Mouse (Mus musculus) gastrocnemius, adult 18-20 months (tissue): ENCODE data around the gene Stam. TPM values are rescaled to one million over a fixed set of nuclear protein-coding genes. Genes with fewer than 3 reads are reported as not detected.
"Not testable (repeated sequence)": the region's sequence is repeated elsewhere in the genome, so short reads cannot be mapped to it uniquely, and the experiment has no call there.

Experiments
- DNase-seq: peaks from one replicate; pipeline ENCODE4 v3.0.0; 2021; ENCODE audit warnings: low spot score
- total RNA-seq, 2 experiments: library from RNA; stranded (reverse); gene quantifications; 2 replicates each; pipeline ENCODE4 v1.2.3; 2021

Stam gene
- total RNA-seq, 2 experiments from 2014 or later: 18.5 to 20.4 TPM

DNA sequence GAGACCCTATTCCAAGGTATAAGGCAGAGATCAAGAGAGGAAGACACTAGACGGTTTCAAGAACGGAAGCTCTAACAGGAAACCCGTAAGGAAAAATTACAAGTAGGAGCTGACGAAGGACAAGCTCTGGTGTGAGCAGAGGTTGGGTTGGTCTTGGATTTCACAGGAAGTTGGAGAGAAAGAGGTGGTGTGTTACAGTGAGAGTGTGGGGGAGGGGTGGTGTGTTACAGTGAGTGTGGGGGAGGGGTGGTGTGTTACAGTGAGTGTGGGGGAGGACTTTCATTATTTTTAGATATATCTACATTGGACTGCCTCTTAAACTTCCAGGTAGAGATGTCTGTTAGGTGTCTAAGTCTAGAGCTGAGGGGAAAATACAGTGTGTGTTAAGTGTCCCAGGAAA, 116.8 kb downstream of the Stam start:
- no peak for DNase-seq

DNA sequence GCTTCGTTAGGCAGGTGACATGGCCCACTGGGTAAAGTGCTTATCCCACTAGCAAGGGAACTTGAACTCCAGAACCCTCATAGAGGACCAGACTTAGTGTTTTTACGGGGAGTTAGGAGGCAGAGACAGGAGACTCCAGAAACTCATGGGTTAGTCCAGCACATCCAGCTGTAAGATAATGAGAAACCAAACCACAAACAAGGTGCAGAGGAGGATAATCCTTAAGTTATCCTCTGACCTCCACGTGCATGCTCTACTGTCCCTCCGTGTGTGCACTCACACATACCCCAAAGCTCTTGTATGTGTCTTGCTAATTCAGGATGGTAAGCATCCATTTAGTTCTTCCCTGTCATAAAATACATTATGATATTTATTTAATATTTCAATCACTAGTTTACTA, 117.7 kb downstream of the Stam start:
- DNase-seq: no peak

DNA sequence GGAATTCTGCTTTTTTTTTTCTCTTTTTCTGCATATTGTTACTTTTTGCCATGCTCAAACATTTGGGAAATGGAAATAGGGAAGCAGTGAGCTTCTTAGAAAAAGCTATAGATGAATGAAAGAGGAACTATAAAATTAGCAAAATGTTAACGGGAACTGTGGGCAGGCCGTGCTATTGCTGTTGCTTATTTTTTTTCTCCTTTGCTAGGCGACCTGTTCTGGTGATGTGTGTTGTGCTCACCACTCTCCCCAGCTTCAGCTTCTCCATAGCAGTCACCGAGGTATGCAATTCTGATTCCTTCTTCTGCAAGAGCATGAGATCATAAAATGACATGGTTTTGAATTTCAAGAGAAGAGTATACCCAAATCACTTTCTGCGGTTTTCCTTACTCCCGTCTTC, 118.1 kb downstream of the Stam start:
- DNase-seq: no peak

DNA sequence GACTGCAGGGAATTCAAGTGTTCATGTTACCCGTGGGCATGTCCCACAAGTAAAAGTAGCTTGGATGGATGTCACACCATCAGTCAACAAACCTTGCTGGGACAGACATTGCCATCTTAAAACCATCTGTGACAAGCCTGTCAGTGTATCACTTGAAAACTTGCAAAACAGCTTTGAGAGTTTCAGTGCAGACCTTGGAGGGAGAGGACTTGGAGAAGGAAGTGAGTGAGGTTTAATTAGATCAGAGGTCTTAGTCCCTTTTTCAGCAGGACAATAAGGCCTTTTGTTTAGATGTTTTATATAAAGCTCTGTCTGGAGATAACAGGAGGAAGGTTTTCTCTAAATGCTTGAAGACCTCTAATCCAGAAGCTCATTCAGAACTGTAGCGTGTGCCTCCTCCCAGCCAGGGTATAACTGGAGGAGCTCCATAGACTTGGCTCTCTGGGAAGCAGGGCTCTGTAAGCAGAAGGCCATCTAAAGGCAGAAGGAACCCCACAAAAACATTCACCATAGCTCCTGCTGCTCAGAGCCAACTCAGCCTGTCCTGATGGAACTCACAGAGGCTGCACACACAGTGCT, 124.5 kb downstream of the Stam start:
- DNase-seq: not testable (repeated sequence)

Other genes starting within 250 kb of the Stam start
- gene Hacd1, start 18.0 kb upstream of the Stam start, total RNA-seq: 10 to 100 TPM; 54.6 to 81.4 TPM
- gene Tmem236, start 100.4 kb downstream of the Stam start, total RNA-seq: under 1 TPM; 0.21 to 0.31 TPM
- gene Mrc1, start 155.3 kb downstream of the Stam start, total RNA-seq: 1 to 10 TPM; 6.6 to 6.9 TPM